Mouse (Mus musculus): Measurements from ENCODE around the gene Tmem184b.

GRCm38 (mm10) chr15:79346051-79346793 lies 57.1 kb downstream of the Tmem184b start, which contains the start of gene Maff:
- TF ChIP-seq POLR2A (IDR thresholded peaks at IDR 0.05; ENCODE audit: insufficient read depth, low read depth, low read length), result no peak
- TF ChIP-seq CTCF (IDR thresholded peaks at IDR 0.05), result no peak

Measured in heart, adult 2 months (tissue).